Mouse (Mus musculus) stomach, embryonic 14.5 days (tissue): ENCODE results near the gene Arl5a. TPM values are rescaled to one million over a fixed set of nuclear protein-coding genes. Genes with fewer than 3 reads are reported as not detected.
A peak's percentile ranks its signal among the peaks of the same experiment; 100 is the strongest.

Experiments used
- ATAC-seq: fragments of 200-750 bp; cut with Nextera tagmentation; 2 replicates; pipeline ENCODE4 v1.8.0; 2017; ENCODE audit warnings: low read depth, moderate TSS enrichment; ENCODE audit not compliant: insufficient number of reproducible peaks, insufficient read depth, low FRiP score
- H3K27ac ChIP-seq: fragments of 300-500 bp; sonication (generic); 2 replicates; pipeline ENCODE4 v1.5.1; 2014; ENCODE audit warnings: mild to moderate bottlenecking, low read length, moderate library complexity, mixed read lengths
- H3K27me3 ChIP-seq: fragments of 300-500 bp; sonication (generic); 2 replicates; pipeline ENCODE4 v1.6.1; 2014; ENCODE audit warnings: low read length, control low read depth, mixed read lengths; ENCODE audit not compliant: control insufficient read depth, insufficient read depth
- H3K36me3 ChIP-seq: fragments of 300-500 bp; sonication (generic); 2 replicates; pipeline ENCODE4 v1.6.1; 2014; ENCODE audit warnings: mild to moderate bottlenecking, control low read depth, low read length, moderate library complexity, mixed read lengths; ENCODE audit not compliant: control insufficient read depth, insufficient read depth
- H3K4me1 ChIP-seq: fragments of 300-500 bp; sonication (generic); 2 replicates; pipeline ENCODE4 v1.6.1; 2014; ENCODE audit warnings: low read length, control low read depth, mixed read lengths; ENCODE audit not compliant: control insufficient read depth, insufficient read depth
- H3K4me2 ChIP-seq: fragments of 300-500 bp; sonication (generic); replicated peaks from 2 replicates; pipeline ENCODE4 v1.6.1; 2014; ENCODE audit warnings: low read depth, low read length, control low read depth
- H3K4me3 ChIP-seq: fragments of 300-500 bp; sonication (generic); 2 replicates; pipeline ENCODE4 v1.5.1; 2014; ENCODE audit warnings: low read depth, low read length, control low read depth
- H3K9ac ChIP-seq: fragments of 300-500 bp; sonication (generic); replicated peaks from 2 replicates; pipeline ENCODE4 v1.6.1; 2014; ENCODE audit warnings: low read depth, mild to moderate bottlenecking, control low read depth, low read length, moderate library complexity, mixed read lengths
- H3K9me3 ChIP-seq: fragments of 300-500 bp; sonication (generic); 2 replicates; pipeline ENCODE4 v1.6.1; 2016; ENCODE audit warnings: low read depth, low read length, control low read depth; ENCODE audit not compliant: control insufficient read depth
- WGBS: fragments of 180-500 bp; shearing (Covaris S2); extraction: QIAGEN DNeasy Blood & Tissue Kit; methylation state at CpG from one replicate; pipeline ENCODE4 v1.1.7; 2014; 5-methylcytosine and 5-hydroxymethylcytosine counted together
- polyA plus RNA-seq: library from polyadenylated mRNA; unstranded; fragments of >200 nt; fragmentation: Nextera tagmentation; extraction: Ambion mirVana; gene quantifications from 2 replicates; pipeline ENCODE4 v1.2.1, GENCODE M21; 2014

The Arl5a gene
- 53.5 and 60.7 TPM in 2 replicates for polyA plus RNA-seq

DNA sequence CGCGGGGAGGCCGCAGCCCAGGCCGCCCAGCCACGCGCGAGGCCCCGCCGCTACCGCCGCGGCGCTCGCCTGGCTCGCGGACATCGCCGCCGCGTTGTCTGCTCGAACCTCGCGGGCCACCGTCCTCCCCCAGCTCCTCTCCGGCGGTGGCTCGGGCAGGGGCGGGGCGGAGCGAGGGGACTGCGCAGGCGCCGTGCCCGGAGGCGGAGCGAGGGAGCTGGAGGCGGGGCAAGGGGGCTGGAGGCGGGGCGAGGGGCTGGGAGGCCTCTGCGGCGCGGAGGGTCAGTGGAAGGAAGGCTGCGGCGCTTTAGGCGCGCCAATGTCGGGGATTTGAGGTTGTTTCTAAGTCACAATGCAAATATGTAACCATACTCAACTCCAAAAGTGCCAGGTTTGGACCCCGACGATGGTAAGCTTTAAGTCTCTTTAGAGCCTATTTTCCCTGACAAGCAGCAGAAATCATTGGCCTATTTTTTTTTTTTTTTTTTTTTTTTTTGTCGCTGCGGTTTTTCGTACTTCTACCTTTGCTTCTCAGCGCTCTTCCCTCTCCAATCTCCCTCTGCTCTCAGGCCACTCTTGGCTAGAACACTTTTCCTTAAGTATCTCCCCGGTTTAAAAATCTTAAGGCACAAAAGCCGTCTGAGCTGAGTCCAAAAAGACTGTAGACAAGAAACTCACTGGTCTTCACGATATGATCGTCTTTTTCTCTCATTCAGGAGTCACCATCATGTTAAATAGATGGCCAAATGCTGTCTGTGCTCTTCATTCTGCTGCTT is at the start of gene Arl5a:
Gene Arl5a, minus strand, starts transcription at position 155 of the 776 bp plus-strand sequence.
- H3K27me3 ChIP-seq: no peaks in the 10 kb centered on the region
- peak within 1 kb of the TSS; percentile 65 for H3K4me2 ChIP-seq
- H3K9ac ChIP-seq: peak within 1 kb of the TSS; percentile 83
- peak within 1 kb of the TSS; percentile 76 for H3K27ac ChIP-seq
- no peaks in the 10 kb centered on the region for H3K36me3 ChIP-seq
- WGBS: under 1% methylated on average over 54 of the region's 57 CpGs
- peaks cover 12% of the 10 kb centered on the region; the same call in 1 of the 2 replicates for H3K4me1 ChIP-seq
- peak within 1 kb of the TSS; percentile 81 for H3K4me3 ChIP-seq
- ATAC-seq: peak; percentile 95
- H3K9me3 ChIP-seq: no peaks in the 10 kb centered on the region

DNA sequence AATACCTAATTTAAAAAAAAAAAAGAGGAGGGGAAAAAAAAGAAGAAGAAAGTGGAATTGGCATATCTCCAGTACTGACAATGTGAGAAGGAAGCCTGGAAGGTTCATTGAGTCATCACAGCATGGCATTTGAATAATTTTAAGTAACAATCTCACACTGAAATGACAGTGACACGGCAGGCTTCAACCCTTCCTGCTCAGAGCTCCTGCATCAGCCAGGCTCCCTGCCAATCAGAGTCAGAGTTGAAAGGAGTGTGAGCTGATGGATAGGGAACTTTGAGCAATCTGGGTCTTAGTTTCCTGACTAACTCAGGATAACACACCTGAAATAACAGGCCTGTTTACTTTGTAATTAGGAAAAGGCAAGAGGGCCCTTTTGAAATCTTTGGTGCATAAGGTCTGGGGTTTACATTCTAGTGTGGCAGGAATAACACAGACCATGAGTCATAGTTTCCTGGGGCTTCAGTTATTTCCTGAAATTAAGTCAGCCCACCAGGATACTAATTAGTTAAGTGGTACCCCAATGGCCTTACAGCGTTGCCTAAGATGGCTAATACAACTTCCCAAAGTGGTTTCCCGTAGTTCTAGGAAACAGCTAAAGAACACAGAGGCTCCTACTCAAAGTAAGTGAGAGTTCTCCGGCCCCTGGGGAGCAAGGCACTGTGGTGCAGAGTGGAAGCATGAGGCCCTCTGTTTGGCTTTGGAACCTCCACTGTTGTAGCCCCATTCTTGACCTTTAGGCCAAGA is 47.0 kb upstream of the Arl5a start:
- H3K4me2 ChIP-seq: no peak overlapping the region
- no peaks in the 10 kb centered on the region for H3K4me1 ChIP-seq
- H3K9me3 ChIP-seq: no peaks in the 10 kb centered on the region
- no peaks in the 10 kb centered on the region for H3K27me3 ChIP-seq
- H3K9ac ChIP-seq: no peak overlapping the region
- no peak overlapping the region for H3K4me3 ChIP-seq
- ATAC-seq: no peak; the same call in 1 of the 2 replicates
- no peak overlapping the region for H3K27ac ChIP-seq
- H3K36me3 ChIP-seq: no peaks in the 10 kb centered on the region
- WGBS: 32% methylated on average over 4 of the region's 4 CpGs

DNA sequence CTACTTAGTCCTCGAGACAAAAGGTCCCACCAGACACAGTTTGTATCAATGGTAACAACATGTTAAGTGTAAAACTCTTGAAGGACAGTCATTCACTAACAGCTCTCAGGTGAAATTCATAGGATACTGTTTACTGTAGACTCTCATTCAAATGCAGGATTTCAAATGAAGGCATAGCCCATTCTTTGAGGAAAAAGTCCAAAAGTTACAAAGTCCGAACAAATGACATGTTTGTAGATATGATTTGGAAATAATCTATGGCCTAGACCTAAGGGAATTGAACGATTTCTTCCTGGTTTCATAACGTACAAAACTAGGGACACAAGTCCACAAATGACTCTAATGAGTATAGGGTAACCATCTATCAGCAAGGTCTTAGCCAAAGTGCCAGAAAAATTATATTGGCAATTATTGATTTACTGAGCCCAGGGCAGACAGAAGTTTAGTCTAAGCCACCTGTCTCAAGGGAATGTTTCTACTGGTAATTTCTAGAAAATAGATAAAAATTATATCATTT is 45.4 kb upstream of the Arl5a start:
- Histone ChIP-seq H3K27me3 (no peaks in the 10 kb centered on the region), H3K27ac (no peak overlapping the region), H3K9me3 (no peaks in the 10 kb centered on the region), H3K4me2 (no peak overlapping the region), H3K4me3 (no peak overlapping the region), H3K9ac (no peak overlapping the region), H3K4me1 (no peaks in the 10 kb centered on the region), H3K36me3 (no peaks in the 10 kb centered on the region)
- ATAC-seq: no peak
- WGBS: 84% methylated on average over 4 of the region's 4 CpGs

DNA sequence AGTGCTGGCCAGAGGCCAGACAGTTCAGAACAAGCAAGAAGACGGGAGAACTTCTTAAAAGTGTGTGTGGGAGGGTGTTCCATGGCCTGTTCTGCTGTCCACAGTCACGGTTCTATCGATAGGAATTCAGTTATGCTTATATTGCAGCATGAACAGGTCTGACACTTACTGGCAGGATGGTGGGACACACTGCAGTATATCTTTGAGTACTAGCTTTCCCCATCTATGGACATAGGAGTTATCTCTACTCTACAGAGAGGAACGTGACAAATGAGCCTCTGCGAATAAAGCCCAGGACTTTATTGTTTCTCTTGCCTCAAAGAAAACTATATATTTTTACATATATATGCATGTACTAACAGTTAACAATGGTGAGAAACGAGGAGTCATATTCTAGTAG is 42.9 kb upstream of the Arl5a start:
- ATAC-seq: no peak
- no peaks in the 10 kb centered on the region for H3K4me1 ChIP-seq
- no peaks in the 10 kb centered on the region for H3K27me3 ChIP-seq
- no peaks in the 10 kb centered on the region for H3K36me3 ChIP-seq
- H3K4me2 ChIP-seq: no peak overlapping the region
- WGBS: 73% methylated on average over 6 of the region's 6 CpGs
- H3K9me3 ChIP-seq: no peaks in the 10 kb centered on the region
- no peak overlapping the region for H3K4me3 ChIP-seq
- no peak overlapping the region for H3K9ac ChIP-seq
- H3K27ac ChIP-seq: no peak overlapping the region

DNA sequence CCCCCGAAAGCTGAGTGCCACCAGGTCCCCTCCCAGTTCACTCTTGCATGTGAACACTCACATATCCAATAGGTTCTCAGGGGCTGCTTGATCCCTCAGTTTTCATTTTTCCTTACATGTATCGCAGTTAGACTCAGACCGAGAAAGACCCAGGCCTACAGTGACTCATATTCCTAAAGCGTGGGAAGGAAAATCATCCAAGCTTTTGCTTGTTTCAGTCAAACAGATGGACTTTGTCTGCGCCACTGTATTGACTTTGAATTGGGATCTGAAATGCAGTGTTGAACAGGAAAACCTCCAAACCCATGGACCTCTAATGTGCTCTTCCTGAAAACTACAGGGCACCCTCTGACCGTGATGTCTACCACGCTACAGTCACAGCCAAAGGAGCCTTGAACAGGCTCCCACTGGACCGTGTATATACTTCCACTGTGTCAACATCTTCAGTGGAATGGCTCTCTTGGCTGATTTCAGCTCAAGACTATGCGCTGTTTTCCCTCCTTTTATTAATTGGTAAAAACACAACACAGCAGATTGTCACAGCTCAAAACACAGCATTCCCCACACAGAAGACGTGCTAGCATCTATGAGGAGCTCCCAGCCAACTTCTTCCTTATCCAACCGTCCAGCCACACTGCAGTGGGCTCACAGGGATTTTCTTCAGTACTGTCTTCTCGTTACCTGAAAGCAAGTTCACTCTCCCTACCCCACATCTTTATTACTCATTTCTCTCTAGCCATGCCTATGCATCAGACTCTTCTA is 36.7 kb upstream of the Arl5a start:
- no peak for ATAC-seq
- Histone ChIP-seq H3K36me3 (no peaks in the 10 kb centered on the region), H3K27me3 (no peaks in the 10 kb centered on the region), H3K4me1 (no peaks in the 10 kb centered on the region), H3K9me3 (no peaks in the 10 kb centered on the region), H3K4me3 (no peak overlapping the region), H3K4me2 (no peak overlapping the region), H3K27ac (no peak overlapping the region), H3K9ac (no peak overlapping the region)
- 83% methylated on average over 12 of the region's 12 CpGs for WGBS

DNA sequence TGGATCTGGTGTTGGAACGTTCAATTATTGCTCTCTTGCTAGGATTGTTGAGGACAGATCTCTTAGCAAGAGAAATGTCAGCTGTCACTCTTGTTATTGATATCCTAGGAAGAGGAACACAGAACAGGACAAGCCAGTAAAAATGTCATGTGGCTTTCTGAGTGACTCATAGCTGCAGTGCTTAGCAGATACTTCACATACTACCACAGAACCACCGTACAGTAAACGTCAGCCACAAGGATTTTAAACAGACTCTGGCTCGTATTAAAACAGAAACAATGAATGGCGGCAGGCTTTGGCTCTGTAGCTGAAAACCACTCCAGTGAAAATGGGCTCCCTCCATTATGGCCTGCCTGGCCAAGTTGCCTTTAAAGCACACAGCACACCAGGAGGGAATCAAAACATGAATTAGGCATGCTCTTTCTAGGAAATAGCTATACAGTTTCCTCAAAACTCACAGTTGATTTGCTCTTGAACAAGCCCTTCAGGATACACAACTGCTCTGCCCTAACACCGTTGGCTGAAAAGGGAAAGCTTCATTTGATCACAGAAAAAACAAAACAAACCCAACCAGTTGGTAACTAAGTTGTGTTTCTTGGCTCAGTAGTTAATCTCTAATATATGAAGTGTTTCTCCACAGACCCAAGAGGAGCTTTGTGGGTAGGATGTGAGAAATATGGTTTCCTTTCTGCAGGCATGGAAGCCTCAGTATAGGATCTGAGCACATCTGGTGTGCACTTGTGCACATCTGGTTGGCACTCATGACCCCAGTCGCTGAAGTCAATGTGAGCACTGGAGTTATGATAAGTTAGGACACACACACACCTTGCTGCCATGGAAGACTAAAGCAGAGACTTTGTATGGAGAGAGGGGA is 31.1 kb upstream of the Arl5a start:
- Histone ChIP-seq H3K27ac (no peak overlapping the region), H3K9ac (no peak overlapping the region), H3K9me3 (no peaks in the 10 kb centered on the region), H3K4me3 (no peak overlapping the region), H3K4me2 (no peak overlapping the region), H3K4me1 (no peaks in the 10 kb centered on the region), H3K36me3 (no peaks in the 10 kb centered on the region), H3K27me3 (no peaks in the 10 kb centered on the region)
- 63% methylated on average over 7 of the region's 7 CpGs for WGBS
- no peak for ATAC-seq

DNA sequence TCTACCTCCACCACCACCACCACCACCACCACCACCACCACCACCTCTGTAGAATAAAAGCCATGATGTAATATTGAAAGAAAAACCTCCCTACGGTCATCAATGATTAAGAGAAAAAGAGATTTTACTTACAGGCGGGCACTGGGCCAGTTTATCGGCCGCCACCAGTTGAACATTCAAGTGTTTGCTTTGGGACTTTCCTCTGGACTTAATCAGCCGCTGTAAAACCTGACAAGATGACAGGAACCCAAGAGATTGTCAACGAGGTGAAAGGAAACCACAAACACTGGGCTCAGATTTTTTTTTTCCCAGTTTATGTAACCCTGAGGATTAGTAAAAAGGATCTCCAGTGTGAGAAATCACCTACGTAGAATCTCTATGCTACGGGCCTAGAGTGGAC is 25.1 kb upstream of the Arl5a start:
- Histone ChIP-seq H3K27me3 (no peaks in the 10 kb centered on the region), H3K9me3 (no peaks in the 10 kb centered on the region), H3K9ac (no peak overlapping the region), H3K4me1 (no peaks in the 10 kb centered on the region), H3K27ac (no peak overlapping the region), H3K36me3 (no peaks in the 10 kb centered on the region), H3K4me3 (no peak overlapping the region), H3K4me2 (no peak overlapping the region)
- no peak for ATAC-seq
- WGBS: 75% methylated on average over 8 of the region's 8 CpGs
